Mouse (Mus musculus) small intestine, adult 2 months (tissue): ENCODE measurements around the gene Saysd1.

Experiments
- CTCF ChIP-seq: fragments of 200-500 bp; IDR thresholded peaks from 2 replicates; pipeline ENCODE4 v1.5.1; 2012; ENCODE audit warnings: low read depth, mild to moderate bottlenecking, control low read depth, inconsistent platforms, low read length, moderate library complexity, mixed read lengths; ENCODE audit not compliant: insufficient replicate concordance, insufficient read length; ENCODE audit errors: extremely low read depth
- POLR2A ChIP-seq: fragments of 200-500 bp; IDR thresholded peaks from 2 replicates; pipeline ENCODE4 v1.6.1; 2012; ENCODE audit warnings: low read depth, mild to moderate bottlenecking, control low read depth, inconsistent platforms, low read length, moderate library complexity

DNA sequence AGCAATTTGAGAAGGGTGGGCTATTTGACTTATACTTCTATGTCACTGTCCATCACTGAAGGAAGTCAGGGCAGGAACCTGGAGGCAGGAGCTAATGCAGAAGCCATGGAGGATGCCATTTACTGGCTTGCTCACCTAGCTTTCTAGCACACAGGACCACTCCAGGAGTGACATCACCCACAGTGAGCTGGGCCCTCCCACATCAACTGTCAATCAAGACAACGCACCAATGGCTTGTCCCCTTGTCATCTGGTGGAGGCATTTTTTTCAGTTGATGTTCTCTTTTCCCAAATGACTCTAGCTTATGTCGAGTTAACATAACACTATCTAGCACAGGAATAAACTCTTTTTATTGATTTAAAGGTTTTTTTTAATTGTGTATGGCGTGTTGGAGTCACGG is 30.9 kb upstream of the Saysd1 start:
- TF ChIP-seq POLR2A = no peak
- TF ChIP-seq CTCF = no peak
